ENCODE assay signal across 8 mouse cellular contexts in genomic region chr5:53590179-53590765, GRCm38 (mm10).
DNase-seq lines count a peak whose midpoint lies in the region; ATAC-seq and TF ChIP-seq lines count a peak whose summit lies in the region.

No protein-coding gene starts in this region.

- peak overlapping the region; percentile 98 for H3K27ac ChIP-seq in embryonic facial prominence, embryonic 13.5 days
- peak overlapping the region; percentile 97 for H3K27ac ChIP-seq in kidney, adult 2 months (ENCODE audit: insufficient read depth, low read depth, low read length)
- peak overlapping the region; percentile 98 for H3K27ac ChIP-seq in limb, embryonic 12.5 days
- H3K27ac ChIP-seq in midbrain, embryonic 15.5 days, result peak overlapping the region; percentile 99
- peak overlapping the region; percentile 84 for H3K27ac ChIP-seq in spleen, adult 2 months (ENCODE audit: insufficient read depth, low read length)

- TF ChIP-seq POLR2A in kidney, adult 2 months (IDR thresholded peaks at IDR 0.05; ENCODE audit: low read depth, low read length), result no peak
- peak; percentile 23 for TF ChIP-seq POLR2A in spleen, adult 2 months (IDR thresholded peaks at IDR 0.05; ENCODE audit: low read depth, low read length)

- H3K4me2 ChIP-seq in embryonic facial prominence, embryonic 13.5 days, result peak overlapping the region; percentile 73
- peak overlapping the region; percentile 95 for H3K4me2 ChIP-seq in limb, embryonic 12.5 days
- peak overlapping the region; percentile 70 for H3K4me2 ChIP-seq in midbrain, embryonic 15.5 days

- H3K4me1 ChIP-seq in embryonic facial prominence, embryonic 13.5 days, result peaks cover 28% of the 10 kb centered on the region
- H3K4me1 ChIP-seq in kidney, adult 2 months (ENCODE audit: control insufficient read depth, insufficient read depth, low read length), result peaks cover 4% of the 10 kb centered on the region; the same call in 1 of the 2 replicates
- peaks cover 26% of the 10 kb centered on the region for H3K4me1 ChIP-seq in limb, embryonic 12.5 days (replicated peaks)
- H3K4me1 ChIP-seq in midbrain, embryonic 15.5 days, result peaks cover 33% of the 10 kb centered on the region
- peaks cover 11% of the 10 kb centered on the region for H3K4me1 ChIP-seq in spleen, adult 2 months (ENCODE audit: control insufficient read depth, insufficient read depth, insufficient read length)

- DNase-seq in 3134 (ENCODE audit: extremely low read depth, insufficient read length, low spot score), result peak; percentile 99
- DNase-seq in adrenal gland, postnatal 36 days, result peak; percentile 100
- DNase-seq in heart, adult 18-20 months, result peak; percentile 100
- peak; percentile 100 for DNase-seq in kidney, adult 2 months
- peak; percentile 78 to 88 for DNase-seq in spleen, adult 2 months (ENCODE audit: low read depth in 1 of 2, low spot score in 2 of 2)

- peak overlapping the region; percentile 98 for H3K9ac ChIP-seq in embryonic facial prominence, embryonic 13.5 days
- H3K9ac ChIP-seq in limb, embryonic 12.5 days (replicated peaks), result peak overlapping the region; percentile 95
- H3K9ac ChIP-seq in midbrain, embryonic 15.5 days, result peak overlapping the region; percentile 91

- no peaks in the 10 kb centered on the region for H3K27me3 ChIP-seq in embryonic facial prominence, embryonic 13.5 days
- H3K27me3 ChIP-seq in kidney, adult 2 months (replicated peaks; ENCODE audit: control insufficient read depth, insufficient read depth, low read length), result no peaks in the 10 kb centered on the region
- peaks cover 8% of the 10 kb centered on the region for H3K27me3 ChIP-seq in limb, embryonic 12.5 days
- no peaks in the 10 kb centered on the region for H3K27me3 ChIP-seq in midbrain, embryonic 15.5 days (replicated peaks)
- H3K27me3 ChIP-seq in spleen, adult 2 months (ENCODE audit: control insufficient read depth, insufficient read depth, low read length), result 0 out of 2 replicates have a peak, but pooled peaks cover 2% of the 10 kb centered on the region

- under 1% methylated on average over 59 of the region's 59 CpGs for WGBS in embryonic facial prominence, embryonic 13.5 days
- WGBS in kidney, adult 2 months, result 2% methylated on average over 59 of the region's 59 CpGs
- under 1% methylated on average over 59 of the region's 59 CpGs for WGBS in limb, embryonic 12.5 days
- under 1% methylated on average over 57 of the region's 59 CpGs for WGBS in midbrain, embryonic 15.5 days
- under 1% methylated on average over 56 of the region's 59 CpGs for WGBS in spleen, adult 2 months

- ATAC-seq in embryonic facial prominence, embryonic 13.5 days (ENCODE audit: insufficient number of reproducible peaks, insufficient read depth, low FRiP score, low TSS enrichment, low read depth), result peak; percentile 88
- peak; percentile 84 for ATAC-seq in limb, embryonic 12.5 days (ENCODE audit: insufficient number of reproducible peaks, insufficient read depth, low FRiP score, low TSS enrichment, low read depth)
- peak; percentile 88 for ATAC-seq in midbrain, embryonic 15.5 days (replicated peaks)

- no peak for TF ChIP-seq CTCF in kidney, adult 2 months (conservative IDR thresholded peaks at IDR 0.05; ENCODE audit: insufficient read depth, insufficient read length, low read depth, low read length)
- no peak for TF ChIP-seq CTCF in spleen, adult 2 months (IDR thresholded peaks at IDR 0.05; ENCODE audit: extremely low read depth, insufficient read depth, insufficient read length, insufficient replicate concordance)

- H3K36me3 ChIP-seq in embryonic facial prominence, embryonic 13.5 days, result no peaks in the 10 kb centered on the region
- no peaks in the 10 kb centered on the region for H3K36me3 ChIP-seq in kidney, adult 2 months (ENCODE audit: control insufficient read depth, insufficient read depth, low read length)
- H3K36me3 ChIP-seq in limb, embryonic 12.5 days, result no peaks in the 10 kb centered on the region
- H3K36me3 ChIP-seq in midbrain, embryonic 15.5 days (replicated peaks), result no peaks in the 10 kb centered on the region
- no peaks in the 10 kb centered on the region for H3K36me3 ChIP-seq in spleen, adult 2 months (ENCODE audit: control insufficient read depth, insufficient read depth, low read length)

- no peaks in the 10 kb centered on the region for H3K9me3 ChIP-seq in embryonic facial prominence, embryonic 13.5 days
- no peaks in the 10 kb centered on the region for H3K9me3 ChIP-seq in limb, embryonic 12.5 days
- H3K9me3 ChIP-seq in midbrain, embryonic 15.5 days, result no peaks in the 10 kb centered on the region

- peak overlapping the region; percentile 88 for H3K4me3 ChIP-seq in embryonic facial prominence, embryonic 13.5 days
- peak overlapping the region; percentile 63 for H3K4me3 ChIP-seq in kidney, adult 2 months (ENCODE audit: insufficient read depth, low read depth, low read length)
- H3K4me3 ChIP-seq in limb, embryonic 12.5 days (replicated peaks), result peak overlapping the region; percentile 92
- peak overlapping the region; percentile 85 for H3K4me3 ChIP-seq in midbrain, embryonic 15.5 days
- H3K4me3 ChIP-seq in spleen, adult 2 months (ENCODE audit: extremely low read depth, insufficient read depth, insufficient read length), result peak overlapping the region; percentile 92

Comparison
In these comparisons a context has a peak if more than half of its experiments do, and no peak if none do; other contexts are left out.
1. Peak in every context shown above with its lines: DNase-seq, ATAC-seq, H3K4me3 ChIP-seq and H3K27ac ChIP-seq.